Mouse (Mus musculus): Measurements from ENCODE around the gene Hhat. TPM values are rescaled to one million over a fixed set of nuclear protein-coding genes. Genes with fewer than 3 reads are reported as not detected.

Gene Hhat
- total RNA-seq, 2 experiments from 2014 or later = 1.6 to 3.3 TPM

DNA sequence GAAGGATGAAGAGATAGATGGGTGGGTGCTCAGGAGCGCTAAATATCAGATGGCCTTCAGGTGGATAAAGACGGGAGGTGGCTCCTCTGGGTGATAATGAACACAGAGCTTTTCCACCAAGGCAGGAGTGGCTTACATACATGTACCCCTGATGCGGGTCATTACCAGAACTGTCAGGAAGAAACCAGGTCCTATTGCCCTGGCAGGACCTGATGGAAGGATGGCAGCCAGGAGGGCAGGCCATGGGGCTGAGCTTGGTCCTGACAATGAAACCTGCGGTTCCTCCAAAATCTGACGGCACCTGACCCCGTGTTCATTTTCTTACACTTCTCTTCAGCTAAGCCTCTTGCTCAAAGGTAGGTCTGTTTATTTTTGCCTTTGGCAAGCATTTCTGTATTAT is 24.8 kb downstream of the Hhat start:
- DNase-seq (ENCODE audit: low spot score) = no peak
- intact Hi-C loops (cut with DNase I) = no loop called here

DNA sequence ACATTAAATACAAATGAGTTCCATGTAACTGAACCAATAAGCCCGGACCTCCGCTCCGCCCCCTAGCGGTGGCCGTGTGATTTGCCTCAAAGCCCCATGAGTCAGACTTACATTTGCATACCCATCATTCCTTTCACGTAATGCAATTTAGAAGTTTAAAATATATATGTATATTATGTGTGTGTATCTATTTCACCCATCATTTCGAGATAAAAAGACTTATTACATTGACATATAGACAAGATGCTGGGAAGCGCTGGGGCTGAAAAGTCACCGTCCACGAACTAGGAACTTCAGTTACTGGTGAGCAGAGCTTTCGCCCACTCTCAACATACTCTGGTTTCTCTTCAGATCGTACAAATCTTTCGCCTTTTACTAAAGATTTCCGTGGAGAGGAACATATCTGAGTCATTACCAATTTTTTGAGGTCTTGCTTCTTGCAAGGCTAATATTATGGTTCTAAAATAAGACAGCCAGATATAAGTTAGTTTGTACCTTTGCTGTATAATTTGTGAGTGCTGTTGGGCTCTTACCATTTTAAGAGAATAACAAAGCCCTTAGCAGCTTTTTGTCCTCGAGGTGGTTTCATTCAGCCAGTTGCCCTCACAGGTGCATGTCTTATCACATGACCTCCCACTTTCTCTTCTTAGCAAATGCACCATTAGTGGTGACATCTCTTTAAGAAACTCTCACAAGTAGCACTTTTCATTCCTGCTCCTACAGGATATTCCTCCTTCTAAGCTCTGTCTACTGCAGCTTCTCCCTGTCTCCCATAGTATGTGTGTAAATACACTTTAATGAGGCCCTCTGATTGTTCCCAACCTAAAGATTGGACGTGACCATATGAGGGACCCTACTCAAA is 25.6 kb downstream of the Hhat start:
- no peak for DNase-seq (ENCODE audit: low spot score)
- intact Hi-C loops (cut with DNase I) = no loop called here

DNA sequence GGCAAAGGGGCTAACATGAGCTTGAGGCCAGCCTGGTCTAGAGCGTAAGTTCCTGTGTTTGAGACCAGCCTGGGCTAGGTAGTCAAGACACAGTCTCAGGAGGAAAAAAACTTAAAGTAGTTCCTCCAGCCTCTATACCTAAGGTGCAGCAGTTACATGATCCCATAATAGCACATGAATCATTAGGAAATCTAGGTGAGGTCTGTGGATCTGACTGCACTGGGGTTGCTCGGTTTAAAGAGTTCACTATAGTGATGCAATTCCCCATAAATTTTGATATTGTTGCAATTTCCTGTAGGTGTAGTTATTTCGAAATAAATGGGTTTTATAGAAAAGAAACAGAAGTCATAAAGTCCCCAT is 26.2 kb downstream of the Hhat start:
- no peak for DNase-seq (ENCODE audit: low spot score)
- intact Hi-C loops (cut with DNase I) = no loop called here

DNA sequence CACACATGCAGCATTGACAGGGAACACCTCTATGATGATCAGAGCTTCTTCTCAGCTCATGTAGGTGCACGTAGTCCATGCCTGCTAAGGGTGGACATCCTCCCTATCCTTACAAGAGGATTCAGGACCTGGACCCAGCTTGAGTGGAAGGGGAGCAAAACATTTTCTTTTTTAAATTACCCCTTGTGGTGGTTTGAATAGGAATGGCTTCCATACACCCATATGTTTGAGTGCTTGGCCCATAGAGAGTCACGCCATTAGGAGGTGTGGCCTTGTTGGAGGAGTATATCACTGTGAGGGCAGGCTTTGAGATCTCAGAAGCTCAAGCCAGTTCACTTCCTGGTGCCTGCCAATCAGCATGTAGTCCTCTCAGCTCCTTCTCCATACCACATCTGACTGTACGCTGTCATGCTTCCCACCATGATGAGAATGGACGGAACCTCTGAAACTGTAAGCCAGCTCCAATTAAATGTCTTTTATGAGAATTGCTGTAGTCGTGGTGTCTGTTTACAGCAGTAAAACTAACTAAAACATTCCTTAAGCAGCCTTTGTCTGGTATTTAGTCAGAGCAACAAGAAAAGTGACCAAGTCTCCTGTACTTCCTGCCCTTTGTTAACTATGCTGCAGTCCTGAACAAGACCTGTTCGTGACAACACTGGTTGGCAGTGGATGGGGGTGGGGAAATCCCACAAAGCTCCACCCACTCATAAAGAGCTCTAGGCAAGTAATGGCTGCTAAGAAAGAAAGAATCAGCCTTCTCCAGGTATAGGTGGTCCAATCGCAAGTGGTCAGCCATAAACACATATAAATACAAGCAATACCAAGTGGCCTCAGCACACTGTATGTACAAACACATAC is 28.4 kb downstream of the Hhat start:
- no peak for DNase-seq (ENCODE audit: low spot score)
- intact Hi-C loops (cut with DNase I) = no loop called here

DNA sequence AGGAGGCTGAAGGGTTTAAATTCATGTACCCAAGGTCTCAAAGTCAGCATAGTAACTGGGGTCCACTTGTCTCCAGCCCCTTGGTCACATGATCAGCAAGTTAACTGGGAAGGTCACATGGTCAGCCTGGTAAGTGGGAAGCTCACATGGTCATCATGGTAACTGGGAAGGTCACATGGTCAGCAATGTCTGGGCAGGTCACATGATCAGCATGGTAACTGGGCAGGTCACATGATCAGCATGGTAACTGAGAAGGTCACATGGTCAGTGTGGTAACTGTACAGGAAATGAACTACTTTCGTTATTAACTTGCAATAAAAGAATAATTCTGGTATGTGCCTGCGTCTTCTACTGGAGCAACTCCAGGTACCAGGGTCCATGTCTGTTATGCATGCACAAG is 29.1 kb downstream of the Hhat start:
- intact Hi-C loops (cut with DNase I) = no loop called here
- no peak for DNase-seq (ENCODE audit: low spot score)

DNA sequence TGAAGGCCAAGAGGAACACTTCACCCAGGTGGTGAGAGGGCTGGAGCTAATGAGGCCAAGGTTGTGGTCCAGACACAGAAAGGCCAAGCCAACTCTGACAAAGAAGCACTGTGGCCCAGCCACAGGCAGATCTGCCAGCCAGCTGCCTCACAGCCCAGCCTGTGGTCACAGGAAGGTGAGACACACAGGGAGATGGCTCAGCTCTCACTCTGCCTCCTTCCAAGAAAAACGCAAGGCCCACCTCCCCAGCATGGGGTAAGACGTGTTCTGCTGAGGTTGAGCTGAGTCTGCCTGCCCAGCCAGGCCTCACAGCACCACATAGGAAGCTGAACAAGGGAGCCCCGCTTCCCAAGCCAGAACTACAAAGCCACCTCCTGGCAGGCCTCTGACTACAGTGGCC is 34.5 kb downstream of the Hhat start:
- intact Hi-C loops (cut with DNase I) = no loop called here
- no peak for DNase-seq (ENCODE audit: low spot score)

DNA sequence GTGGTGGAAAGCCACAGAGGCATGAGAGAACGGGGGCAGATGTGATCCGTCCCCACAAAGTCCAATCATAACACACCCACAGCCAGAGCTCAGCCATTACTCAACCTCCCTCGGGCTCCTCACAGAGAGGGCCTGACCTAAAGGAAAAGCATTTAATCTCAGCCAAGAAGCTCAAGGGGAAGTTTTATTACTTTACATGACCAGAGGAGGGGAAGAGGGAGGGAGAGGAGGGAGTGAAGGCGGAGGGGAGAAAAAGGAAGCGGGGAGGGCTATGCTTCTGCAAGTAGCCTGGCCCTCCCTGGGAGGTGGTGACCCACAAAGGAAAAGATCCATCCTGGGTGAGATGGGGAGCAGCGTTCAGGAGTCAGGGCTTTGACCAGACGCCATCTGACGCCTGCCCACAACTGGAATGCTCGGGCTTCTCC is 35.0 kb downstream of the Hhat start:
- intact Hi-C loops (cut with DNase I) = no loop called here
- peak; percentile 20 for DNase-seq (ENCODE audit: low spot score)

DNA sequence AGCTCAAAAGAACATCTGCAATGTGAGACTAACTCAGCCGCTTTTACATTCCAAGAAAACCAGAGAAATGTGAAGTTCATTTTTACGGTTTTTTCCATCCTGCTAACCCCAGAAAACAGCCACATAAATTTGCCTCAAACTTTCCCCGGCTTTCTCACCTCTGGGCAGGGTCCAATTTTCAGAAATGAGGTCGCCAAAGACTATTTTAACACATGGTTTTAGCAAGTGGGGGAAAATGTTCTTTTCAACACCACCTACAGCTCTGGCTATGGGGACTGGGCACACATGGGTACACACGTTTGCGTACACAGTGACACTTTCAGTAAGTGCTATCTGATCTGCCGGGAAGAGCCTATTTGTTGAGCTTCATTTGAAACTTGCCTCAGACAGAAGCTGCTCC is 40.5 kb downstream of the Hhat start:
- intact Hi-C loops (cut with DNase I) = no loop called here
- DNase-seq (ENCODE audit: low spot score) = no peak

DNA sequence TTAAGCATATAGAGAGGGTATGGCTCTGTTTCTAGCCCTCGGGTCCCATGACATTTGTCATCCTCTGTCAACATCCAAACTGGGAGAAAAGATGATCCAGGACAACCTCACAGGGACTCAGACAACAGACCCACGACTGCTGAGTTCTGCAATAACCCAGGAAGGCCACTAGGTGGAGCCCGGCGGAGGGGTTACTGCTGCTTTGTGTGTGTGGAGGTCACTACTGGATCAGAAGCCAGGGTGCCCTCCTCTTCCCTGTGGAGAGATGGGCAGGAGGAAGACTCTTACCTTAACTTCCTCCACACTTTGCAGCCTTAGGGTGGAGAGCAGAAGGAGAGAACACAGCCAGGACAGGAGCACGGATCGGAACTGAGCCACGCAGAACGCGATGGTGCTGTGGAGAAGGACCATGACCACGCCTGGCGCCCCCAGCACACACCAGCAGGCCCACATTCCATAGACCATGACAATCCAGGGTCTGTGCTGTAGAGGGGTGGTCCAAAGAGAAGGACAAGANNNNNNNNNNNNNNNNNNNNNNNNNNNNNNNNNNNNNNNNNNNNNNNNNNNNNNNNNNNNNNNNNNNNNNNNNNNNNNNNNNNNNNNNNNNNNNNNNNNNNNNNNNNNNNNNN is 43.9 kb downstream of the Hhat start:
- intact Hi-C loops (cut with DNase I) = loop anchor here (1.0 to 5.0 kb wide), 2 partner anchors 55 to 185 kb away; no protein-coding TSS in a partner anchor
- DNase-seq (ENCODE audit: low spot score) = no peak

DNA sequence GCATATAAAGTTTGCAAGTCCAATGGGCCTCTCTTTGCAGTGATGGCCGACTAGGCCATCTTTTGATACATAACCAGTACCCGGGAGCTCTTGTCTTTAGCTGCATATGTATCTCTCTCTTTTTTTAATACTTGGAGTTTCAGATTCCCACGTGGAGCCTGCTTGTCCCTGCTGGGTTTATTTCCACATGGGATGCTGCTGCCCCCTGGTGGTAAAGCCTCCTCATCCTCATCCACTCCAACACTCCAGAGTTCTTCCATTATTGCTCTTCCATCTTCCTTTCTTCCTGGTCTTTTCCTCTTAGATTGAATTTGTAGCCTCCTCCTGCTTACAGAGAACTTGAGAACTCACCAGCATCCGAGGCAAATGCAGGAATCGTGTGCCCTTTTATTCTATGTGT is 48.9 kb downstream of the Hhat start:
- DNase-seq (ENCODE audit: low spot score) = no peak
- intact Hi-C loops (cut with DNase I) = no loop called here

DNA sequence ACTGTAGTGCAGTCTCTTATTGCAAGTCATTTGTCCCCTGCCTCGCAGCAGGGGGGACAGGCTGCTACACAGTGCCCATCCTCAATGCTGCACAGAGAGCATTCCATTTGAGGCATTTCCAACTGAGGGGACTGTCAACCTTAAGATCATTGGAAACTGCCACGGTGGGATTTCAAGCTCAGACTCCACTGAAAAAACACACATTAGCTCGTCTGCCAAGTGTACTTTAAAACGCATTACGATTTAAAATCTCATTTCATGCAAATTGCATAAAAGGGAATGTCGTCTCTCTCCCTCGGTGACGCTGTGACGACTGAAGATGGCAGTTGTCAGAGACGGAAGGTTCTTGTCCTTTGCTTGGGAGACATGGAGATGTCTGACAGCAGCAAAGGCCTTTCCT is 50.9 kb downstream of the Hhat start:
- DNase-seq (ENCODE audit: low spot score) = no peak

DNA sequence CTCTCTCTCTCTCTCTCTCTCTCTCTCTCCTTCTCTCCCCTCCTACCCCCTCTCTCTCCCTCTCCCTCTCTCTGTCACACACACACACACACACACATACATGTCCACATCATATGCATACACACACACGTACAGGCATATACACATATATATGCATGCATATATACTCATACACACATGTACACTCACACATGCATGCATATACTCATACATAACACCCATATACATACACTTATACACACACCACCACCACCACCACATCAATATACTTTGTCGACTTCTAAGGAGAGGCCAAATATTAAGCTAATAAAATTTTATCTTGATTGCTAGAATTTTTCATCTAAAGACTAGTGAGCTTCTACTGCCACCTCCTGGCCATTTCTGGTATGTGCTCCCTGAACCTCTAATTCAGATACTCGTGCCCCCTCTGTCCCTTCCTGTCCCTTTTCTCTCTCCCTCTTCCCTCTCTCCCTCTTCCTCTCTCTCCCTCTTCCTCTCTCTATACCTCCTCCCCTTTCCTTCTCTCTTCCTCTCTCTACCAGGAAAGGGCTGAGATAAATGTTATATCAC is 59.2 kb downstream of the Hhat start:
- DNase-seq (ENCODE audit: low spot score) = no peak
- intact Hi-C loops (cut with DNase I) = loop anchor here (1.0 to 2.0 kb wide), 2 partner anchors 113 to 522 kb away; partner anchors contain the start of gene Kcnh1

More for the DNA sequence above, 50.9 kb downstream of the Hhat start:
- intact Hi-C loops (cut with DNase I) = no loop called here

DNA sequence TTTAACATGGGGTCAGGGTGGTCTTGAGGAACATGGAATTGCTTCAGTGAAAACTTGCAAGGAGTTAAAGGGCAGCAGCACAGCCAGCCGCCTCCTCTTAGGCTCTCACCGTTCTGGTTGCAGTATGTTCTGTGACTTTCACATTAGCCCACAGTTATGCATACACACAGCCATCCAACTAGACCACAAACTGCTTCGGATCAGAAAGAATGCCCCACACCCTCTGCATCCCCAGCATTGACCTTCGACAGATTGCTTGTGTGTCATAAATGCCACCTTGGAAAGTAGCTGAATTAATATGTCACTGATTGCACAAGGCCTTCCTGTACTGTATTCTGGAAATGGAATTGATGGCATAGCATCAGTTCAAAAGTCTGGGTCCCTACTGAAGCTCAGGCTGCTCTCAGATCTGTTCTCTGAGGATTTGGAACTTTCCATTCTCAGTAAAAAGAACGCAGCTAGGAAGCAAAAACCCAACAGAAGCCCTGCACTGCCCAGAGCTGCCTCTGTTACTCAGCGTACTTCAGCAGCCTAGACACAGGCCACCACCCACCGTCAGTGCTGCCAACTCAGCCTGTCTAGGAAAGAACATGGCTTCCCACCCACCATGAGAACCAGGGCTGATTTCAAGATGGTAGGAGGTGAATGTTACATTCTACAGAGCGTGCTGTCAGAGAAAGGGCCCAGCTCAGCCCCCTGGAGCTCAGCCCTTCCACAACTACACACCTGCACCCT is 70.5 kb downstream of the Hhat start:
- intact Hi-C loops (cut with DNase I) = no loop called here
- no peak for DNase-seq (ENCODE audit: low spot score)

DNA sequence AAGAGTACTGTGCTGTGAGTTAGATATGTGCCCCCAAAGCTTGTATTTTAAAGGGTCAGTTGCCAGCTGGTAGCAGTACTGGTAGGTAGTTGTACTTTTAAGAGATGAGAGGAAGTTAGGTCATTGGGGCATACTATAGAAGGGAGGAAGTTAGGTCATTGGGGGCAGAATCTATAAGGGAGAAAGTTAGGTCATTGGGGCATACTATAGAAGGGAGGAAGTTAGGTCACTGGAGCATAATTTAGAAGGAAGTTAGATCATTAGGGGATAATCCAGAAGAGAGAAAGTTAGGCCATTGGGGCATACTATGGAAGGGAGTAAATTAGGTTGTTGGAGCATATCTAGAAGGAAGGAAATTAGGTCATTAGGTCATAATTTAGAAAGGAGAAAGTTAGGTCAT is 71.9 kb downstream of the Hhat start:
- intact Hi-C loops (cut with DNase I) = no loop called here
- DNase-seq (ENCODE audit: low spot score) = no peak

DNA sequence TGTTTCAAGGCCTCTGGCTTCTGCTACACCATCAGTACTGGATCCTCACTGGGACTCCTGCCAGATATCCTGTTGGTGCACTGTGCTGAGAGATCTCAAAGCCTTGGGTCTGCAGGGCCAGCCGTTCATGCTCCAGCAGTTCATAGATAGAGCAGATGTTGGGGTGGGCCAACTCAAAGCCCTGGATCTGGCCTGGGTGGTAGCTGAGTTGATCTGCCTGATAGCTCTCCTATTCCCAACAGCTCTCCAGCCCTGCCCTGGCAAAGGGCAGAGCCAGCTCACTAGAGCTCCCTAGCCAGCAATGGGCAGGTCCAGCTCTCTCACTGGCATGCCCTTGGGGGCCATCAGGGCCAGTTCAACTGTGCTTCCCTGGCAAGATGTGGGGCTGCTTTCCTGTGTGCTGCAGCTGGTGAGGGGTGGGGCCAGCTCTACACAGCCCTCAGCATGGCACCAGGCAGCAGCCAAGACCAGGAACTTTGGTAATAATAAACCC is 74.6 kb downstream of the Hhat start:
- DNase-seq (ENCODE audit: low spot score) = no peak

DNA sequence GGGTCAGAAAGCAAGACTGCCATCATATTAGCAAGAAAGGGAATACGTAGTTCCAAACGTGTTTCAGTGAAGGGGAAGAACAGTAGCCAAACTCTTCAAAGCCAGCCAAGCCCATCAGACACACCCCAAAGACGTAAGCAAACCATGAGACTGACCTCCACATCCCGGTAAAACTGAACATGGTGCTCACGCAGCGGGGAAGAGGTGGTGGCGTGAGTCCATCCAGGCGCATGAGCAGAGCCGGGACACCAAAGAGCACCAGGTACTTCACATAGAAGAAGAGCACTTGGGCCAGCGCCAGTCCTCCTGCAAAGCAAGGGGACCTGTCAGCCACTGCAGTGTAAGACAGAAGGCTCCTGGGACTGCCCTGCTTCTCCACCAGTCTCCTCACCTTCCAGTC is 77.4 kb downstream of the Hhat start:
- intact Hi-C loops (cut with DNase I) = no loop called here
- no peak for DNase-seq (ENCODE audit: low spot score)

More for the DNA sequence above, 74.6 kb downstream of the Hhat start:
- intact Hi-C loops (cut with DNase I) = no loop called here

DNA sequence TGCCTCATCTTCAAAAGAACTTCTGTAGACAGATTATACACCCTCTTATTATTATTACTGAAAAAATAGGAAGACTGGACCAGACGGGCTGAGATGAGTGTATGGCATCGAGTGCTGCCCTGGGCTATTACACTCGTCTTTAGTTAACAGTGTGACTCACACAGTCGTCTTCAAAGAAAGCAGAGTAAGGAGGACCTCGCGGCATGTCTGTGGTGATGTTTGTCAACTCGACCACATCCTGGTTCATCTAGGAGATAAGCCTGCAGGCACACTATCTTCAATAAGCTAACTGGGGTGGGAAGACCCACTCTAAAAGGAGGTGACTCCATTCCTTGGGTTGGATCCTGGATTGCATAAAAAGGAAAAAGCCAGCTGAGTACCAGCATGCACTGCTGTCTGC is 78.0 kb downstream of the Hhat start:
- intact Hi-C loops (cut with DNase I) = no loop called here
- no peak for DNase-seq (ENCODE audit: low spot score)

DNA sequence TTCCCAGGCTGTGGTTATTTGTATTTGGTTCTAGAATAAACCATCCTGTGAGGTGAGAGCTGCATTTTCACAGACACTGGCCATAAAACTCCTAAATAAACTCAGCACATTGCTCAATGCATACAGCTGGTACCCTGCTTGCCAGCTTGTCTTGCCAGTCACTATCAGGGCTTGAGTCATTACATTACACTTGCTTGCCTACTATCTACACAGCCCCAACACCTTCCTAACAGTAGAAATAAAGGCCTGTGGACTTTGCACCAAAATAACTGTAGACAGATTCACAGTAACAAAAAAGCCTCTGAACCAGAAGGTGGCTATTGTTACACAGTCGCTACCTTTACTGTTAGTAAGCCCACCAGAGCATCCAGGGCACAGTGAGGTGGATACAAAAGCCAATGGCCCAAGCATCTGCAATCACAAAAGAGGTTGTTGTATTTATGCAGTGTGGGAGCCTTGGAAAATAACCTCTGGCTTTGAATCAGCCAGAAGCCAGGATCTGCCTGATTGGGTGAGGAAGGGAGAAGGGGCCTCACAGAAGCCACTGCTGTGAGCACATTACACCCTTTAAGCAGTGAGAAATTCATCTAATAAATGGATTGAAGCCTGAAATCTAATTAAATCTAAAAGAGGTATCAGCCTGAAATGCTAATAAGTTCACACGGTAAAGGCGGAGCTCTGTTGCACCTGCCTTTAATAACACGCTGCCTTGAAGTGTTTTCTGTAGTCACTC is 88.6 kb downstream of the Hhat start:
- intact Hi-C loops (cut with DNase I) = no loop called here
- no peak for DNase-seq (ENCODE audit: low spot score)

DNA sequence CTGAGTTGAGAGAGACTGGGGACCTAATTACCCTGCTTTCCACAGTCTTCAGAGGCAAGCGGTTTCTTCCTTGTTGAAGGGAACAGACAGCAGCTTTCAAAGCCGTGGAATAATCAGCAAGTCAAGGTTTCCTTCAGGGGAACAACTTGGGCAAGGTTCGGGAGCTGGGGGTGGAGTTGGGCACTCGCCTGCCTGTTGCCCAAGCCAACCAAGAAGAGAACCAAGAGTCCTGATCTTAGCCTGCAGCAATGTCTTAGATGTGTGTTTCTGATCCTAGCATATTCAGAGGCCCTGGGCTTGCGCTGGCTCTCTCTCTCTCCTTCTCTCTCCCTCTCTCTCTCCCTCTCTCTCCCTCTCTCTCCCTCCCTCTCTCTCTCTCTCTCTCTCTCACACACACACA is 93.8 kb downstream of the Hhat start:
- intact Hi-C loops (cut with DNase I) = no loop called here
- no peak for DNase-seq (ENCODE audit: low spot score)

All from heart, postnatal 25 days (tissue).